In the genomic region with DNA sequence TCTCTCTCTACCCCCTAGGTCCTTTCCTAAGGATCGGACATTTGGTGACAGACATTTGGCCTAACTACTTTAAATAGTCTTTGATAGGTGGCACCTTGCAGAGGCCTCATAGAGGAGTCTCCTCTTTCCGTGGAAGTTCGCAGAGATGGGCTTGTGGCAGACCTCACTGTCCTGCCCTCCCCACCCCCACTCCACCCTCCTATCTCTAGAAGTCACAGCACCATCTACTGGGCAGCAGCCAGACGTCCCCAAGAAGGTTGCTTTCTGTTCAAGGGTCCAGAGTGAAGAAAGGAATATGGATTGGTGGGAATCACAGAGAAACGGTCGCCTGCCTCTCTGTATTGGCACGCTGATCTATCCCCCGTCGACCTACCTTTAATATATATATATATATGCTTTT, we compare ENCODE assay signal across 9 mouse cellular contexts.
DNase-seq lines count a peak whose midpoint lies in the region; ATAC-seq and TF ChIP-seq lines count a peak whose summit lies in the region.
"Had no signal": no experiment of that assay in that cellular context is flagged by ENCODE, and none has a peak within 500 bp of the region (broad histone marks: within the 10 kb centered on the region; RNA-seq: fewer than 3 reads in every experiment).

No protein-coding gene starts in this region.

- H3K4me3 ChIP-seq in forebrain, postnatal 0 days (ENCODE audit: low read depth, low read length): no peak overlapping the region
- no peak overlapping the region for H3K4me3 ChIP-seq in forebrain, embryonic 13.5 days
- H3K4me3 ChIP-seq in testis, adult 2 months (ENCODE audit: control insufficient read depth, low read depth, low read length): no peak overlapping the region
- no peak overlapping the region for H3K4me3 ChIP-seq in heart, embryonic 16.5 days (ENCODE audit: low read length)
- H3K4me3 ChIP-seq in lung, embryonic 14.5 days (ENCODE audit: low read depth, low read length): no peak overlapping the region
- H3K4me3 ChIP-seq: megakaryocyte, embryonic 14.5 days had no signal

- H3K9me3 ChIP-seq in forebrain, postnatal 0 days (ENCODE audit: low read length): no peaks in the 10 kb centered on the region
- no peaks in the 10 kb centered on the region for H3K9me3 ChIP-seq in forebrain, embryonic 13.5 days (replicated peaks)
- H3K9me3 ChIP-seq in heart, embryonic 16.5 days (replicated peaks; ENCODE audit: control insufficient read depth, low read length): no peaks in the 10 kb centered on the region
- H3K9me3 ChIP-seq in lung, embryonic 14.5 days (ENCODE audit: low read depth, low read length): no peaks in the 10 kb centered on the region
- H3K9me3 ChIP-seq: megakaryocyte, embryonic 14.5 days had no signal

- TF ChIP-seq POLR2A in testis, adult 2 months (IDR thresholded peaks at IDR 0.05; ENCODE audit: control insufficient read depth, low read depth, low read length): no peak

- no peak overlapping the region for H3K9ac ChIP-seq in forebrain, postnatal 0 days
- no peak overlapping the region for H3K9ac ChIP-seq in forebrain, embryonic 13.5 days
- no peak overlapping the region for H3K9ac ChIP-seq in heart, embryonic 16.5 days (ENCODE audit: low read length)
- no peak overlapping the region for H3K9ac ChIP-seq in lung, embryonic 14.5 days

- no peaks in the 10 kb centered on the region for H3K4me1 ChIP-seq in forebrain, postnatal 0 days (ENCODE audit: insufficient read depth)
- H3K4me1 ChIP-seq in forebrain, embryonic 13.5 days: peaks cover 26% of the 10 kb centered on the region
- no peaks in the 10 kb centered on the region for H3K4me1 ChIP-seq in testis, adult 2 months (ENCODE audit: control insufficient read depth, insufficient read depth, low read length)
- H3K4me1 ChIP-seq in heart, embryonic 16.5 days (ENCODE audit: control insufficient read depth, insufficient read depth, low read length): peaks cover 3% of the 10 kb centered on the region; the same call in 1 of the 2 replicates
- peaks cover 16% of the 10 kb centered on the region for H3K4me1 ChIP-seq in lung, embryonic 14.5 days (ENCODE audit: insufficient read depth)
- H3K4me1 ChIP-seq: megakaryocyte, embryonic 14.5 days had no signal

- peaks cover 50% of the 10 kb centered on the region for H3K27me3 ChIP-seq in forebrain, postnatal 0 days (ENCODE audit: insufficient read depth, low read length)
- H3K27me3 ChIP-seq in forebrain, embryonic 13.5 days: peaks cover 92% of the 10 kb centered on the region
- H3K27me3 ChIP-seq in testis, adult 2 months (ENCODE audit: control insufficient read depth, insufficient read depth, low read length): no peaks in the 10 kb centered on the region
- H3K27me3 ChIP-seq in heart, embryonic 16.5 days (ENCODE audit: control insufficient read depth, insufficient read depth, low read length): peaks cover 46% of the 10 kb centered on the region
- H3K27me3 ChIP-seq in lung, embryonic 14.5 days (ENCODE audit: insufficient read depth, low read length): peaks cover 64% of the 10 kb centered on the region

- H3K4me2 ChIP-seq in forebrain, postnatal 0 days (ENCODE audit: low read depth): no peak overlapping the region
- no peak overlapping the region for H3K4me2 ChIP-seq in forebrain, embryonic 13.5 days
- H3K4me2 ChIP-seq in heart, embryonic 16.5 days (ENCODE audit: low read depth, low read length): no peak overlapping the region
- no peak overlapping the region for H3K4me2 ChIP-seq in lung, embryonic 14.5 days

- H3K36me3 ChIP-seq in forebrain, postnatal 0 days (ENCODE audit: insufficient read depth): no peaks in the 10 kb centered on the region
- H3K36me3 ChIP-seq in forebrain, embryonic 13.5 days (ENCODE audit: poor library complexity, severe bottlenecking): no peaks in the 10 kb centered on the region
- no peaks in the 10 kb centered on the region for H3K36me3 ChIP-seq in testis, adult 2 months (ENCODE audit: control insufficient read depth, insufficient read depth, low read length)
- H3K36me3 ChIP-seq in heart, embryonic 16.5 days (ENCODE audit: control insufficient read depth, insufficient read depth): no peaks in the 10 kb centered on the region
- H3K36me3 ChIP-seq in lung, embryonic 14.5 days (ENCODE audit: insufficient read depth): no peaks in the 10 kb centered on the region

- 26% methylated on average over 9 of the region's 9 CpGs for WGBS in forebrain, postnatal 0 days
- 25% methylated on average over 9 of the region's 9 CpGs for WGBS in forebrain, embryonic 13.5 days
- WGBS in heart, embryonic 16.5 days: 8% methylated on average over 9 of the region's 9 CpGs
- WGBS in lung, embryonic 14.5 days: 5% methylated on average over 9 of the region's 9 CpGs

- peak; percentile 67 for DNase-seq in forebrain, postnatal 0 days
- DNase-seq in testis, postnatal 14 days (ENCODE audit: low spot score): no peak
- peak; percentile 82 for DNase-seq in lung, embryonic 14.5 days
- peak; percentile 53 for DNase-seq in yolk sac, embryonic 10.5 days (ENCODE audit: low spot score)
- DNase-seq in T-cell, adult 2 months (ENCODE audit: low spot score): no peak

- 0 out of 2 replicates have a peak, but pooled peaks have one; percentile 25 for ATAC-seq in forebrain, postnatal 0 days
- no peak for ATAC-seq in forebrain, embryonic 13.5 days
- ATAC-seq in heart, embryonic 16.5 days (replicated peaks; ENCODE audit: extremely low read depth, insufficient read depth, low FRiP score): 0 out of 2 replicates have a peak, but pooled peaks have one; percentile 58
- ATAC-seq in lung, embryonic 14.5 days (ENCODE audit: insufficient read depth): peak; percentile 39; the same call in 1 of the 2 replicates

- H3K27ac ChIP-seq in forebrain, postnatal 0 days (ENCODE audit: low read depth, low read length): no peak overlapping the region
- H3K27ac ChIP-seq in forebrain, embryonic 13.5 days: no peak overlapping the region
- no peak overlapping the region for H3K27ac ChIP-seq in testis, adult 2 months (ENCODE audit: control insufficient read depth, insufficient read depth, low read depth, low read length)
- H3K27ac ChIP-seq in heart, embryonic 16.5 days (ENCODE audit: low read length): no peak overlapping the region
- H3K27ac ChIP-seq in lung, embryonic 14.5 days (ENCODE audit: low read depth): no peak overlapping the region

- TF ChIP-seq CTCF in forebrain, postnatal 0 days (IDR thresholded peaks at IDR 0.05; ENCODE audit: low read depth): peak; percentile 70
- peak; percentile 31; the same call in 1 of the 2 replicates for TF ChIP-seq CTCF in testis, adult 2 months (IDR thresholded peaks at IDR 0.05; ENCODE audit: control insufficient read depth, insufficient read depth, insufficient replicate concordance, low read depth, low read length)
- TF ChIP-seq CTCF in lung, embryonic 14.5 days (IDR thresholded peaks at IDR 0.05; ENCODE audit: low read depth): peak; percentile 79

Comparison
In these comparisons a context has a peak if more than half of its experiments do, and no peak if none do; other contexts are left out.
1. DNase-seq: peak in forebrain, postnatal 0 days (single experiment), lung, embryonic 14.5 days (single experiment) and yolk sac, embryonic 10.5 days (single experiment); none in testis, postnatal 14 days (single experiment) and T-cell, adult 2 months (single experiment).
2. Peak in every context shown above with its lines, with median percentiles within 50 percentile points of each other: CTCF ChIP-seq.